Mouse (Mus musculus) urinary bladder, postnatal 4 days (tissue): ENCODE measurements around the gene Agrp.

Experiments
- DNase-seq, 2 experiments: peaks; one replicate each; pipeline ENCODE4 v3.0.0; 2021 to 2022; ENCODE audit warnings: low spot score in 2 of 2

The Agrp gene

DNA sequence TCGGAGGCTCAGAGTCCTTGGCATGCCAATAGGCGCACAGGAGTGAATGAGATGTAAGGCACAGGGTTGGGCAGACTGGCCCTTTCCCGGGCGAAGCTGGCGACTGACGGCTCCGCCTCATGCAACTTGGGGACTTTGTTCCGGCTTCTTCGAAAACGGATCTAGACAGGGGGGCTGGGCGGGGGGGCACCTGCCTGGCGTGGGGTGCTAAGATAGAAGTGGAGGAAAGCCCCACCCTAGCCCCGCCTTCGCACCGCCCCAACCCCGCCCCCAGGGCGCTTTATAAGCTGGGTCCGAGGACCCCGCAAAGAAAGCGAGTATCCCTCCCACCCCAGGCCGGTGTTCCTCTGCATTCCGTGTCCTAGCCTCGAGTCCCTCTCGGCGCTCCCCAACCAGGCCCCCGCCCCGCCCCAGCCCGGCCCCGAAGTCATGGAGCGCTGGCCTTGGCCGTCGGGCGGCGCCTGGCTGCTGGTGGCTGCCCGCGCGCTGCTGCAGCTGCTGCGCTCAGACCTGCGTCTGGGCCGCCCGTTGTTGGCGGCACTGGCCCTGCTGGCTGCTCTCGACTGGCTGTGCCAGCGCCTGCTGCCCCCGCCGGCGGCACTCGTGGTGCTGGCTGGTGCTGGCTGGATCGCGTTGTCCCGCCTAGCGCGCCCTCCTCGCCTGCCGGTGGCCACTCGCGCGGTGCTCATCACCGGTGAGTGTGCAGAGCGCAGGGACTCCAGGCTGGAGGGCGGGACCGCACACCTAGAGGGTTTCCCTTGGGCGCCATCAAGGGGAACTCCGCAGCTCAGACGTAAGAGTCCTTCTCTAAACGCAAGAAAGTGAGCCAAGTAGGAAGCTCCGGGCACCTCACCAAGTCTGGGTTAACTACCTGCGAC is 118.5 kb downstream of the Agrp start, which contains the start of gene Hsd11b2:
Gene Hsd11b2, plus strand, starts transcription at position 320 of the 878 bp plus-strand sequence.
- no peak for DNase-seq

DNA sequence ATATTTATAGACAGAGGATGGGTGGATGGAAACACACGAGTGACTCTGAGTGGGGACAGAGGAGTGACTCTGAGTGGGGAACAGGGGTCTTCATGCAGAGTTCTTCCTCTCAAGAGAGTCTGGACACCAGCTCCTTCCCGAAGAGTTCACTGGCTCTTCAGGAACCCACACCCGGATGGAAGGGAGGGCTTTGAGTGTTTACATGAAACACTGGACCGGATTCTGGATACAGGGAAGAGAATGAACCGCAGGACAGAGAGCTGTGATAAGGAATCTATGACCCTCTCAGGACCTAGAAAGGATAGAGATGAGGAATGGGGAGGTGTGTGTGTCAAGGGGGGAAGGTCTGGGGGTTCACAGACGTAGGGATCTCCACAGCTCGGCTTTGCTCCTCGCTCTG is 119.8 kb downstream of the Agrp start:
- no peak for DNase-seq
